Mouse (Mus musculus) spleen, adult 2 months (tissue): Measurements from ENCODE around the gene Pawr.

ENCODE experiments used
- CTCF ChIP-seq: fragments of 200-500 bp; IDR thresholded peaks from 2 replicates; pipeline ENCODE4 v1.5.1; 2011; ENCODE audit warnings: mild to moderate bottlenecking, inconsistent platforms; ENCODE audit not compliant: insufficient read depth, insufficient read length, insufficient replicate concordance; ENCODE audit errors: extremely low read depth
- POLR2A ChIP-seq: fragments of 200-500 bp; IDR thresholded peaks from 2 replicates; pipeline ENCODE4 v1.6.1; 2011; ENCODE audit warnings: low read depth, low read length, inconsistent platforms

- TF ChIP-seq POLR2A (no peak), CTCF (no peak)
These were observed 71.5 kb downstream of the Pawr start for GRCm38 (mm10) chr10:108403366-108403865.
